Mouse (Mus musculus): ENCODE results near the gene Gmeb1.

- TF ChIP-seq CTCF (conservative IDR thresholded peaks at IDR 0.05; ENCODE audit: insufficient read depth, insufficient read length, low read depth, low read length) (no peak), POLR2A (IDR thresholded peaks at IDR 0.05; ENCODE audit: low read depth, low read length) (no peak)
These were observed 38.4 kb upstream of the Gmeb1 start for GRCm38 (mm10) chr4:132299849-132300248.

Data from kidney, adult 2 months (tissue).